ENCODE assay signal across 20 mouse cellular contexts in the genomic region with DNA sequence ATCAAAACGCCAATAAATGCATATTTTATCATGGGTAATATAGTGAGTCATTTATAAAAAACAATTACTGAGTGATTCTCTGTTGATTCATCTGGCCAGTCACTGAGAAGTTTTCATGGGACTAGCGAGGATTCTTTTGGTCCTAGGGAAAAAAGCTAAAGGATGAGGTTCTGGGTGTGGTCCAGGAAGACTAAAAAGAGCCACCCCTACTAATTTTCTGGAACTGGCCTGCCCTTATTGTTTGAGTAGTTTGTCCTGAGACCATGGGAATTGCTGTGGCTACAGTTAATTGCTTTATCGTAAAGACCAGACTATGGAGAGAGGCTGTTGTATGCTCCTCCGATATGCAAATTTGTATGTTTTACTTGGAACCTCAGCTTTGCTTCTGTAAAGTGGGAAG.
"Had no signal": no experiment of that assay in that cellular context is flagged by ENCODE, and none has a peak within 500 bp of the region (broad histone marks: within the 10 kb centered on the region; RNA-seq: fewer than 3 reads in every experiment).

No protein-coding gene starts in this region.

- H3K27me3 ChIP-seq: hindbrain, embryonic 12.5 days; intestine, embryonic 15.5 days; kidney, embryonic 15.5 days; limb, embryonic 12.5 days; liver, embryonic 15.5 days had no signal

- DNase-seq: forebrain, postnatal 0 days; gastrocnemius, postnatal 25 days; heart, postnatal 10 days; kidney, adult 18-20 months; kidney, adult 9 months; kidney, postnatal 14 days; kidney, postnatal 36 days; liver; liver, embryonic 13.5 days had no signal

- H3K4me1 ChIP-seq: hindbrain, embryonic 10.5 days; hindbrain, embryonic 12.5 days; intestine, embryonic 15.5 days; limb, embryonic 12.5 days; liver, embryonic 13.5 days; liver, embryonic 15.5 days had no signal

- H3K36me3 ChIP-seq: hindbrain, embryonic 10.5 days; hindbrain, embryonic 12.5 days; intestine, embryonic 15.5 days; kidney, embryonic 15.5 days; limb, embryonic 10.5 days; limb, embryonic 12.5 days; liver, embryonic 13.5 days; liver, embryonic 15.5 days had no signal

- H3K9ac ChIP-seq: forebrain, postnatal 0 days; hindbrain, embryonic 12.5 days; hindbrain, embryonic 14.5 days; intestine, embryonic 15.5 days; kidney, embryonic 15.5 days; limb, embryonic 12.5 days; liver, embryonic 13.5 days; liver, embryonic 15.5 days had no signal

- H3K27ac ChIP-seq: hindbrain, embryonic 10.5 days; hindbrain, embryonic 12.5 days; hindbrain, embryonic 14.5 days; intestine, embryonic 15.5 days; kidney, embryonic 15.5 days; kidney, postnatal 0 days; layer of hippocampus, adult 2 months; left cerebral cortex, adult 2 months; limb, embryonic 10.5 days; limb, embryonic 12.5 days; liver, embryonic 13.5 days; liver, embryonic 15.5 days had no signal

- H3K4me3 ChIP-seq: hindbrain, embryonic 10.5 days; hindbrain, embryonic 12.5 days; intestine, embryonic 15.5 days; kidney, embryonic 15.5 days; layer of hippocampus, adult 2 months; left cerebral cortex, adult 2 months; limb, embryonic 10.5 days; limb, embryonic 12.5 days; liver, embryonic 13.5 days; liver, embryonic 15.5 days had no signal
